Mouse (Mus musculus) CH12.LX (cell line): ENCODE data around the gene Zranb2.

ENCODE experiments used
- CHD1 ChIP-seq: IDR thresholded peaks from 2 replicates; pipeline ENCODE4 v1.6.1; 2012; ENCODE audit warnings: low read depth, low read length, improper control_type of control experiment, inconsistent platforms
- CHD2 ChIP-seq: IDR thresholded peaks from 2 replicates; pipeline ENCODE4 v1.6.1; 2011; ENCODE audit warnings: low read length, improper control_type of control experiment
- CTCF ChIP-seq, 2 experiments: IDR thresholded peaks in 1 of 2; conservative IDR thresholded peaks in 1 of 2; 2 replicates each; pipeline ENCODE4 v1.5.1; 2011 to 2012; ENCODE audit warnings: low read depth in 2 of 2, low read length in 2 of 2, improper control_type of control experiment in 1 of 2, inconsistent platforms in 1 of 2, mild to moderate bottlenecking in 1 of 2, moderate library complexity in 1 of 2
- EP300 ChIP-seq: IDR thresholded peaks from 2 replicates; pipeline ENCODE4 v1.6.1; 2011; ENCODE audit warnings: low read length, improper control_type of control experiment
- GABPA ChIP-seq: IDR thresholded peaks from 2 replicates; pipeline ENCODE4 v1.6.1; 2012; ENCODE audit warnings: low read depth, low read length, improper control_type of control experiment, inconsistent platforms; ENCODE audit not compliant: insufficient replicate concordance
- JUND ChIP-seq: conservative IDR thresholded peaks from 2 replicates; pipeline ENCODE4 v1.6.1; 2011; ENCODE audit warnings: low read depth, low read length, improper control_type of control experiment
- POLR2A ChIP-seq: IDR thresholded peaks from 2 replicates; pipeline ENCODE4 v1.6.1; 2011; ENCODE audit warnings: low read depth, mild to moderate bottlenecking, improper control_type of control experiment, low read length
- TCF12 ChIP-seq: IDR thresholded peaks from 2 replicates; pipeline ENCODE4 v1.6.1; 2014; ENCODE audit warnings: low read depth, mild to moderate bottlenecking, inconsistent platforms, low read length, improper control_type of control experiment
- USF1 ChIP-seq: IDR thresholded peaks from 2 replicates; pipeline ENCODE4 v1.6.1; 2014; ENCODE audit warnings: low read depth, mild to moderate bottlenecking, inconsistent platforms, low read length, improper control_type of control experiment
- USF2 ChIP-seq: conservative IDR thresholded peaks from 2 replicates; pipeline ENCODE4 v1.6.1; 2011; ENCODE audit warnings: low read depth, low read length, improper control_type of control experiment

- TF ChIP-seq CTCF (conservative IDR thresholded peaks at IDR 0.05 in 1 of 2, IDR thresholded peaks at IDR 0.05 in 1 of 2; ENCODE audit: low read depth in 2 of 2, low read length in 2 of 2) (no peak), USF2 (no peak), TCF12 (no peak), USF1 (no peak), CHD2 (no peak), POLR2A (no peak), JUND (no peak), CHD1 (no peak), EP300 (no peak), GABPA (no peak)
These were observed 33.0 kb downstream of the Zranb2 start, which contains the start of gene Ptger3 for GRCm38 (mm10) chr3:157566725-157567565.
